Mouse (Mus musculus): ENCODE data around the gene Gm21800.
"Not testable (repeated sequence)": the region's sequence is repeated elsewhere in the genome, so short reads cannot be mapped to it uniquely, and the experiment has no call there.

Gm21800 gene

GRCm38 (mm10) chrY:41406198-41406597 is at the start of gene Gm21800:
Gene Gm21800, plus strand, starts transcription at chrY:41406498.
- not testable (repeated sequence) for DNase-seq
